Mouse (Mus musculus): ENCODE data around the gene Xpo4. TPM values are rescaled to one million over a fixed set of nuclear protein-coding genes. Genes with fewer than 3 reads are reported as not detected.
"Not testable (repeated sequence)": the region's sequence is repeated elsewhere in the genome, so short reads cannot be mapped to it uniquely, and the experiment has no call there.

The Xpo4 gene
- polyA plus RNA-seq, 1 experiment from 2014 or later = 36.7 TPM

DNA sequence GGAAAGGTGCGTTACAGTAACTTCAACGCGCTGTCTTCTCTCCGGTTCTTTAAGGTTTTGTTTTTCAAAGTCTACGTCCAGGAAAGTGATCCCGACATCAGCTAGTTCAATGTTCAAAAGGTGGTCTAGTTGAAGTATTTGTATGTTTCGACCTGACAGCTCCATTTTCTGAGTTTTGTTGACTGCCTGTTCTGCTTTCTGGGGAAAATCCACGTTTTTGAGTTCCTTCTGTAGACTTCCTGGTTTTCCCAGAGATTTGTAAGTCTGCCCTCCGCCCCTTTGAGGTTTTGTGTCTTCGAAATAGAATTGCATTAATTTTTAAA lies 359 bp upstream of the Xpo4 start:
- 12% methylated on average over 10 of the region's 10 CpGs for WGBS
- H3K27me3 ChIP-seq (ENCODE audit: control insufficient read depth, insufficient read depth, low read length) = no peaks in the 10 kb centered on the region
- peak overlapping the region; percentile 95 for H3K4me3 ChIP-seq (ENCODE audit: low read length)
- peak overlapping the region; percentile 81 for H3K4me2 ChIP-seq (replicated peaks; ENCODE audit: low read depth, low read length)
- peaks cover 16% of the 10 kb centered on the region for H3K4me1 ChIP-seq (ENCODE audit: control insufficient read depth, insufficient read depth, low read length)
- no peak for ATAC-seq (ENCODE audit: low FRiP score, low TSS enrichment)
- peak overlapping the region; percentile 93; the same call in 1 of the 2 replicates for H3K27ac ChIP-seq (ENCODE audit: low read depth, low read length)
- H3K9me3 ChIP-seq (ENCODE audit: control insufficient read depth, low read length) = no peaks in the 10 kb centered on the region
- H3K36me3 ChIP-seq (ENCODE audit: control insufficient read depth, insufficient read depth, low read length) = no peaks in the 10 kb centered on the region
- H3K9ac ChIP-seq (ENCODE audit: low read depth, low read length) = peak overlapping the region; percentile 96

DNA sequence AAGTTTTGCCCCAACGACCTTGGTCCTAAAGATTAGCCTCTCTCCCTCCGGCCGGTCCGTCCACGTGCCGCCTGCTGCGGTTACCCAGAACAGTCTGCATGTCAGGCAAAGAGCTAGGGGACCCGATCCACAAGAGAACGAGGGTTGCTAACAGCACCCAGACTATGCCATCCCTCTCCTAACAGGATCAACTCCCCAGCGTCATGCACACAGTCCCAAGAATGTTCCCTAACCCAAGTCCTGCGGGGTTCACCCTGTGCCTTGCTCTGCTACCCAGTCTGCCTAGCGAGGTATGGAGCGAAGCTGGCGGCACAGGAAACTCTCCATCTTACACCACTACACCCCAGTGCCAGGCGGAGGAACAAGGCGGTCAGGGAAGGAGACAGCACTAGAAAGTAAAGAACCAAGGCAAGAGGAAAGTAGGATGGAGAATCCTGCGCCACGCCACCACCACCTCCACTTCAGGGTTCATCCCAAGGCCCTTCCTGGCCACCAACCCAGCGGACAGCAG lies 864 bp downstream of the Xpo4 start:
- H3K36me3 ChIP-seq (ENCODE audit: control insufficient read depth, insufficient read depth, low read length) = no peaks in the 10 kb centered on the region
- H3K9me3 ChIP-seq (ENCODE audit: control insufficient read depth, low read length) = no peaks in the 10 kb centered on the region
- peak overlapping the region; percentile 93 for H3K27ac ChIP-seq (ENCODE audit: low read depth, low read length)
- peak overlapping the region; percentile 95 for H3K4me3 ChIP-seq (ENCODE audit: low read length)
- H3K4me1 ChIP-seq (ENCODE audit: control insufficient read depth, insufficient read depth, low read length) = peaks cover 16% of the 10 kb centered on the region
- under 1% methylated on average over 19 of the region's 19 CpGs for WGBS
- peak; percentile 70 for ATAC-seq (ENCODE audit: low FRiP score, low TSS enrichment)
- H3K4me2 ChIP-seq (replicated peaks; ENCODE audit: low read depth, low read length) = peak overlapping the region; percentile 81
- H3K9ac ChIP-seq (ENCODE audit: low read depth, low read length) = peak overlapping the region; percentile 96
- no peaks in the 10 kb centered on the region for H3K27me3 ChIP-seq (ENCODE audit: control insufficient read depth, insufficient read depth, low read length)

DNA sequence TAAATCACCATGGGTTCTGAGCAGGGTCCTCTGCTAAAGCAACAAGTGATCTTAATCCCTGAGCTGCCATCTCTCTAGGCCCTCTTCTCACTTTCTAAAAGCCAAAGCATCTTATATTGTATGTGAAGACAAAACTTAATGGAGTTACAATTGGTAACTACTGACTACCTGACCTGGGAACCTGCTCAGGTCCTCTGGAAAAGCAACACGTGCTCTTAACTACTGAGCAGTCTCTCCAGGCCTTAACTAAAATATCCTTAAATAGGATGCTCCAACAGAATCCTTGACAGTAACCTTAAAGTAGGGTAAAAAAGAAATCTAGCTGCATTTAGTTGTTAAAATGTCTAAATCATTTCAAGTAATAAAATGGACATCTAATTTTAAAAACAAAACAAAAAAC lies 1.6 kb downstream of the Xpo4 start:
- Histone ChIP-seq H3K4me3 (ENCODE audit: low read length) (peak overlapping the region; percentile 95), H3K27ac (ENCODE audit: low read depth, low read length) (no peak overlapping the region)
- no peak for ATAC-seq (ENCODE audit: low FRiP score, low TSS enrichment)

DNA sequence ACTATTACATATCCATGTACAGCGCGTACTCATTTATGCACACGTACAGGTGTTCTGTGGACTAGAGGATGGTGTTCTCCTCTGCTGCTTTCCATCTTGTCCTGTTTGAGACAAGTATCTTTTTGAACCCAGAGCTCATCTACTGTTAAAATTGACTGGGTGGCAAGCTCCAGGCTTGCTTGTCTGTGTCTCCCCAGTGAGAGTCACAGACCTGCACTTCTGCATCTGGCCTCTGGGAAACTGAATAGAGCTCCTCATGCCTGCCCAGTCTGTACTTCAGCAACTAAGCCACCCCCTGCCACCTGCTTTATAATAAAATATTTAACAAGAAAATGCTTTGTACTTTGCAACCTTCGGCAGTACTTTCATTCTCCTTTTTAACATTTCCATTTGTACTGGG lies 6.9 kb downstream of the Xpo4 start:
- Histone ChIP-seq H3K9ac (ENCODE audit: low read depth, low read length) (no peak overlapping the region), H3K4me1 (ENCODE audit: control insufficient read depth, insufficient read depth, low read length) (peaks cover 4% of the 10 kb centered on the region), H3K9me3 (ENCODE audit: control insufficient read depth, low read length) (no peaks in the 10 kb centered on the region), H3K4me2 (replicated peaks; ENCODE audit: low read depth, low read length) (no peak overlapping the region), H3K36me3 (ENCODE audit: control insufficient read depth, insufficient read depth, low read length) (no peaks in the 10 kb centered on the region; the same call in 1 of the 2 replicates), H3K27me3 (ENCODE audit: control insufficient read depth, insufficient read depth, low read length) (no peaks in the 10 kb centered on the region), H3K27ac (ENCODE audit: low read depth, low read length) (no peak overlapping the region), H3K4me3 (ENCODE audit: low read length) (no peak overlapping the region)
- no peak for ATAC-seq (ENCODE audit: low FRiP score, low TSS enrichment)
- WGBS = 95% methylated on average over 4 of the region's 4 CpGs

More for the DNA sequence above, 1.6 kb downstream of the Xpo4 start:
- Histone ChIP-seq H3K9me3 (ENCODE audit: control insufficient read depth, low read length) (no peaks in the 10 kb centered on the region), H3K4me1 (ENCODE audit: control insufficient read depth, insufficient read depth, low read length) (peaks cover 16% of the 10 kb centered on the region), H3K4me2 (replicated peaks; ENCODE audit: low read depth, low read length) (peak overlapping the region; percentile 81), H3K9ac (ENCODE audit: low read depth, low read length) (peak overlapping the region; percentile 96), H3K36me3 (ENCODE audit: control insufficient read depth, insufficient read depth, low read length) (no peaks in the 10 kb centered on the region), H3K27me3 (ENCODE audit: control insufficient read depth, insufficient read depth, low read length) (no peaks in the 10 kb centered on the region)
- 17% methylated on average over 1 of the region's 1 CpGs for WGBS

DNA sequence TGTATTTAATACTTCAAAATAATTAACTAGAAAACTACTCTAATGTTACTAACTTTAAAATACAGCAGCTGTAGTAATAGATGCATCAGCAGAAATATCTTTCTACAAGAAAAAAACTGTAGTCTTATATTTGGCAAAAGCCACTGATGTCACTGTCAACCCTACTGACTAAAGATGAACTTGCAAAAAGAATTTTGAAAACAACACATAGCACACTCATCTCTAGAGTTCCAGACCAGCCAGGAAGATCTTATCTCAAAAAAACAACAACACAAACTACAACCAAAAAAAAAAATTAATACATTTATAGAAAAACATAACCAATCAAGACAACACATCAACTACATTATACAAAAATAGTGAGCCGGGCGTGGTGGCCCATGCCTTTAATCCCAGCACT lies 7.7 kb downstream of the Xpo4 start:
- H3K27ac ChIP-seq (ENCODE audit: low read depth, low read length) = no peak overlapping the region
- H3K27me3 ChIP-seq (ENCODE audit: control insufficient read depth, insufficient read depth, low read length) = no peaks in the 10 kb centered on the region
- 100% methylated on average over 2 of the region's 2 CpGs for WGBS
- H3K36me3 ChIP-seq (ENCODE audit: control insufficient read depth, insufficient read depth, low read length) = no peaks in the 10 kb centered on the region; the same call in 1 of the 2 replicates
- no peak overlapping the region for H3K4me3 ChIP-seq (ENCODE audit: low read length)
- no peak for ATAC-seq (ENCODE audit: low FRiP score, low TSS enrichment)
- H3K9me3 ChIP-seq (ENCODE audit: control insufficient read depth, low read length) = no peaks in the 10 kb centered on the region
- H3K9ac ChIP-seq (ENCODE audit: low read depth, low read length) = no peak overlapping the region
- no peak overlapping the region for H3K4me2 ChIP-seq (replicated peaks; ENCODE audit: low read depth, low read length)
- H3K4me1 ChIP-seq (ENCODE audit: control insufficient read depth, insufficient read depth, low read length) = no peaks in the 10 kb centered on the region

DNA sequence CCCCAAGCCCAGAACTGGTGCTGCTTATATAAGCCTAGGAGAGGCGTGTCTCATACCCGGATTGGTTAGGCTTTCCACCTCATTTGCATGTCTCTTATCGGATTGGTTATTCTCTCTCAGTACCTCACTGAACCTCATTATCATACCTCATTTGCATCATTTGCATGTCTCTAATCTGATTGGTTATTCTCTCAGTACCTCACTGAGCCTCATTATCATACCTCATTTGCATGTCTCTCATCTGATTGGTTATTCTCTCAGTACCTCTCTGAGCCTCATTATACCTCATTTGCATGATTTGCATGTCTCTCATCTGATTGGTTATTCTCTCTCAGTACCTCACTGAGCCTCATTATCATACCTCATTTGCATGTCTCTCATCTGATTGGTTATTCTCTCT lies 8.7 kb downstream of the Xpo4 start:
- not testable (repeated sequence) for H3K9ac ChIP-seq (ENCODE audit: low read depth, low read length); ATAC-seq (ENCODE audit: low FRiP score, low TSS enrichment); H3K36me3 ChIP-seq (ENCODE audit: control insufficient read depth, insufficient read depth, low read length); H3K4me1 ChIP-seq (ENCODE audit: control insufficient read depth, insufficient read depth, low read length); H3K27me3 ChIP-seq (ENCODE audit: control insufficient read depth, insufficient read depth, low read length); H3K4me2 ChIP-seq (replicated peaks; ENCODE audit: low read depth, low read length); H3K4me3 ChIP-seq (ENCODE audit: low read length); H3K27ac ChIP-seq (ENCODE audit: low read depth, low read length); H3K9me3 ChIP-seq (ENCODE audit: control insufficient read depth, low read length)
- WGBS = 93% methylated on average over 3 of the region's 3 CpGs

DNA sequence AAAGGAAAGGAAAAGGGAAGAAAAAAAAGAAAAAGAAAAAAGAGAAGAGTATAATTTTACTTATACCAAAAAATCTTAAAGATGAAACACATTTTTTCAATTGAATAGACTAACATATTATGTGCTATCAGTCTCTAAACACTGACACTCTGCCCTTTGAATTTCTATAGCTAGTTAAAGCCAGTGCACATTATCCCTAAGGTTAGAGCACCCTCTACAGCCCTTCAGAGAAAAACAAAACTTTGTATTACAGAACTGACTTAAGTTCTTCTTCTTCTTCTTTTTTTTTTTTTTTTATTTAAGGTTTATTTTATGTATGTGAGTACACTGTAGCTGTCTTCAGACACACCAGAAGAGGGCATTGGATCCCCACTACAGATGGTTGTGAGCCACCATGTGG lies 15.7 kb downstream of the Xpo4 start:
- Histone ChIP-seq H3K4me1 (ENCODE audit: control insufficient read depth, insufficient read depth, low read length) (no peaks in the 10 kb centered on the region), H3K9me3 (ENCODE audit: control insufficient read depth, low read length) (no peaks in the 10 kb centered on the region), H3K4me2 (replicated peaks; ENCODE audit: low read depth, low read length) (no peak overlapping the region), H3K27me3 (ENCODE audit: control insufficient read depth, insufficient read depth, low read length) (no peaks in the 10 kb centered on the region), H3K9ac (ENCODE audit: low read depth, low read length) (no peak overlapping the region), H3K4me3 (ENCODE audit: low read length) (no peak overlapping the region), H3K27ac (ENCODE audit: low read depth, low read length) (no peak overlapping the region), H3K36me3 (ENCODE audit: control insufficient read depth, insufficient read depth, low read length) (peaks cover 5% of the 10 kb centered on the region; the same call in 1 of the 2 replicates)
- ATAC-seq (ENCODE audit: low FRiP score, low TSS enrichment) = no peak

DNA sequence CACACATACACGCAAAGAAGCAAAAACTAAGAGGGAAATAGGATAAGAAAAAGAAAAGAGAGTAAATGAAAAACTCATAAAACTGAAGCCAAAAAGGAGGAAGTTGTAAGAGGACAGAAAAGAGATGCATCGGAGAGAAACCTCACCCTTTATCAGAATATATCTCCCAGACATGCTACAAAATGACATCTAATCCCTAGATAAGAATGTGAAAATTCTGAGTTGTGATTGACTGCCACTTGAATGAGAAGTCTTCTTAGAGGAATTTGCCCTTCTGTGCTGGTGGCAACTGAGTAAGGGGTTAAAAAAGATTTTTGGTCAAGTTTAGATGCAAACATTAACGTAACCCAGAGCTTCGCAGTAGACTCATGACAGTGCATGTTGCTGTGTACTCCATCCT lies 19.1 kb downstream of the Xpo4 start:
- no peak for ATAC-seq (ENCODE audit: low FRiP score, low TSS enrichment)
- 83% methylated on average over 4 of the region's 4 CpGs for WGBS

DNA sequence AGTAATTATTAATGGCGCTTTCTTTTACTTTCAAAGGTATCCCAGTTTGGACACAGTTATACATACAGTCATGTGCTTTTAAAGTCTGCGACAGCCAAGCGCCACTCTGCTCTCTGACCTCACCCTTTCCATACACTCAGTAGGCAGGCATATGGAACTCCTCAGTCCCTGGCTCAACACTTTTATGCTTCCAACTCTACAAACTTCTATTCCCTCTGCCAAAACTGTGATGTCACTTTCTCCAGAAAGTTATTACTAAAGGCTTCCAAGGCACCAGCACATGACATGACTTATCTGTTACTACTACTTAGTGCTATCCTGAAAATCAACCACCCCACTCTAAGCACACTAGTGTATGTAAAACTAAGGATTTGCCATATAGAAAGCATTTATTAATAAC lies 26.1 kb downstream of the Xpo4 start:
- H3K36me3 ChIP-seq (ENCODE audit: control insufficient read depth, insufficient read depth, low read length) = peaks cover 5% of the 10 kb centered on the region; the same call in 1 of the 2 replicates
- no peaks in the 10 kb centered on the region for H3K27me3 ChIP-seq (ENCODE audit: control insufficient read depth, insufficient read depth, low read length)
- H3K27ac ChIP-seq (ENCODE audit: low read depth, low read length) = no peak overlapping the region
- no peak overlapping the region for H3K4me2 ChIP-seq (replicated peaks; ENCODE audit: low read depth, low read length)
- H3K4me3 ChIP-seq (ENCODE audit: low read length) = no peak overlapping the region
- H3K9me3 ChIP-seq (ENCODE audit: control insufficient read depth, low read length) = no peaks in the 10 kb centered on the region
- no peak for ATAC-seq (ENCODE audit: low FRiP score, low TSS enrichment)
- WGBS = 91% methylated on average over 3 of the region's 3 CpGs
- H3K9ac ChIP-seq (ENCODE audit: low read depth, low read length) = no peak overlapping the region
- H3K4me1 ChIP-seq (ENCODE audit: control insufficient read depth, insufficient read depth, low read length) = no peaks in the 10 kb centered on the region

More for the DNA sequence above, 19.1 kb downstream of the Xpo4 start:
- no peaks in the 10 kb centered on the region for H3K4me1 ChIP-seq (ENCODE audit: control insufficient read depth, insufficient read depth, low read length)
- no peaks in the 10 kb centered on the region for H3K27me3 ChIP-seq (ENCODE audit: control insufficient read depth, insufficient read depth, low read length)
- H3K4me2 ChIP-seq (replicated peaks; ENCODE audit: low read depth, low read length) = no peak overlapping the region
- H3K9ac ChIP-seq (ENCODE audit: low read depth, low read length) = no peak overlapping the region
- H3K27ac ChIP-seq (ENCODE audit: low read depth, low read length) = no peak overlapping the region
- peaks cover 8% of the 10 kb centered on the region; the same call in 1 of the 2 replicates for H3K36me3 ChIP-seq (ENCODE audit: control insufficient read depth, insufficient read depth, low read length)
- H3K9me3 ChIP-seq (ENCODE audit: control insufficient read depth, low read length) = no peaks in the 10 kb centered on the region
- H3K4me3 ChIP-seq (ENCODE audit: low read length) = no peak overlapping the region
